Mouse (Mus musculus): ENCODE measurements at regions not wholly inside any gene's neighbourhood (a gene's known extent, or its start where the extent isn't known, plus 50 kb on each side); places are given as distances from the start of the nearest gene placed in this dataset.

DNA sequence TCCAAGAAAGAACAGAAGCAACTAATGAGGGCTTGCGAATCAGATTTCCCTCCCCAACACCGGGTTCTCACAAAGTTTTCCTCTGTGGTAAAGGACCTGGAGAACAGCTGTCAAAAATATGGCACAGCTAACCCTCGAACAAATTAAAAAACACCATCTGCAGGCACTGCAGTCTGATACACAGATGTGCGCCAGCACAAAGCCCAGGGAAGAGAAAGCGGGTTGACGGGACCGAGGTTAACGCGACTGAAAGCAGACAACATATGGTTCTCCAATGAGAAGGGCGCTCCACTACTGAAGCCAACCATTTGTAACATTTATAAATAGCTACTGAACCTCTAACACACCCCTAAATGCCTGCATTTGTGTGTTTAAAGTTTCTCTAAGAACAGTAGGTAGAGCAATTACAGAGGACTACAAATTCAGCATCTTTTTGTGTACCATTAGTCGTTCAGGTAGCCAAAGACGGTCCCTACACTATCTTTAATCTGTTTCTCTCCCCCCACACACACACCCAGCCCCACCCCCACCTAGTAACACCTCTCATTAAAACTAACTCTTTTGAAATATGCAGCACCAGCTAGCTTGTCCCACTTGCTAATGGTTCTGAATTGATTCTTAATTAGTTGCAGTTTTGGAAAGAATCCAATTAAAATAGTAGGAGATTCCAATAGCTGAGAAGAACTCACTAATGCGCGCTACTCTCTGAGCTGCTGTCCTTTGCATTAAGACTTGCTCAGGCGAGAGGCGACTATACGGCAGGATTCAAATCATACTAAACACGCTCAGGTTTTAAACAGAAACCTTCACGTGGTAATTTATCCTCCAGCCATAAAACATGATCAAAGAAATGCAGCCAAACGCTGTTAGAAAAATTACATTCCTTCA lies 236.0 kb upstream of the Hnrnpa3 start:
- DNase-seq: no peak

DNA sequence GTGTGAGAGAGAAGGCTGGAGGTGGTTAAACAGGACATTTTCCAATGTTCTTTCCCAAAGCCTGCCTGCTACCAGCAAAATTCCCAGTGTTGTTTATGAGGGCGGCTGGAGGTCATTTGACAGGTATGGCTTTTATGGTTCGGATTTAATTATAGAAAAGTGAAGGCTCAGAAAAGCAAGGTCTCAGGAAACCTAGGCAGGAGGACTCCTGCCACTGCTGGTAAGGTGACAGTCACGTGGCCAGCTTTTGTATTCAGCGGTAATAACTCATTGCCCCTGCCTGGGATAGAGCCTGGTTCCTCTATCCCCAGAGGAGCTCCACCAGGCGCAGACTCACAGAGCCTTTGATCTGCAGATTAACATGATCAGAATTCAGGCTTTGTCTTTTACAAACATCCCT lies 235.2 kb upstream of the Hnrnpa3 start:
- no peak for DNase-seq

DNA sequence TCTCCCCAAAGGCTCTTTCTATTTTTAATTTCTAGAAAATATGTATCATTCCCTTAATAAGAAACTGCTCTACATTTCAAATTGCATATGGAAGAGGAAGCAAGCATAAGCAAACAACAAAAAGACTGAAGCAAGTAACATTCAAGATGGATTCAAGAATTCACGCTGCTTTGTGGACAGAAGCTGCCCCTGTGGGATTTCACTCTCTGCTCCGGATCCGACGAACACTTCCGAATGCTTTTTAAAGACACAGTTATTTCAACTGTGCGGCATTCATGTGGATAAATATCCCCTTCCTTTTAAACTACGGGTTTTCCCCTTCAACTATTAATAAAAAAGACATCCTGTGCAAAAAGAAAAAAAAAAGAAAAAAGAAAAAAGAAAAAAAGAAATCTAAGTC lies 234.7 kb upstream of the Hnrnpa3 start:
- DNase-seq: no peak

DNA sequence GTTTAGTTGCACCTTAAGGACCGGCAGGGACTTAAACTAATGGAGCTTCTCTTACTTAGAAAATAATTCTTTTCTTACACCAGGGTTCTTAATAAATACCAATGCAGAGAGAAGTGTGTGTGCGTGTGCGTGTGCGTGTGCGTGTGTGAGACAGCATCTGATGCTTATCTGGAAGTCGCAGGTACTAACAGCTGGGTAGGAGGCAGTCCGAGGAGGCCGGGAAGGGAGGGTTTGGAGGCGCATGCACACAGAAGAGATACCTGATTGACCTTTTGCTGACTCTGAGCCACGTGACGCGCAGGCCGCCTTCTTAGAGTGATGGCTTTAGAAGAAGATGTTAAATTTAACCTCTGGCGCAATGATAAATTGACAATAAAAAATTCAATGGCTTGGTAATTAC lies 234.2 kb upstream of the Hnrnpa3 start:
- no peak for DNase-seq

DNA sequence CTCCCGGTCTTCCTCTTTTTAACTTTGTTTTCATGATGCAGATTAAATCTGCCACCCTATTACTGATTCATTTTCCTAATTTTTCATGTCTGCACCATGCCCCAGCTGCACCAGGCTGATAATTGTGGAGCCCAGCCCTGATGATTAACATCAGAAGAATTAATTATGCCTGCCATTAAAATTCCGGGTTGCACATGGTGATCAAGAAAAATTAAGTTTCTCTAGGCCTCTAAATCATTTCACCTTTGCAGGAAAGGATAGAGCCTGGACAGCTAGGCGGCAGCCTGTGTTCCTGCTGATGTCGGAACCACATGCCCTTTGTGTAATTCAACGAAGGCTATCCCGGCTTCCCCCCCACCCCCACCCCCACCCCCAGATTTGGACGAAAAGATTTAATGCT lies 233.7 kb upstream of the Hnrnpa3 start:
- DNase-seq: no peak

DNA sequence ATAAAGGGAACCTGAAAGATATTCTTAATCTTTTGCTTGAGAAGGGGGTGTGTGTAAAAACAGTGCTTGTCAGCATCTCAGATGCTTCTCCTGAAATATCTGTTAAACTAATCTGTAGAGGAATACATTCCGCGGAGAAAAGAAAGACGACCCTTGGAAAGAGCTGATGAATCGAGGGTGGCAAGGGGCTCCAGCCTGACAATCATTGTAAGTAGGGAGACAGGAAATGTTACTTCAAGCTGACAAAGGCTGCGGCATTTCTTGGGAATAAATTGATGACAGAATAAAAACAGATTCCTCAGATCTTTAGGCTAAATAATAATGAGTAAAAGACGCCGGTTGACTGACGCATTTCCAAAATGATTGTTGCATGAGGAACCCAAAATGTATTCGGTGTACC lies 233.3 kb upstream of the Hnrnpa3 start:
- no peak for DNase-seq

DNA sequence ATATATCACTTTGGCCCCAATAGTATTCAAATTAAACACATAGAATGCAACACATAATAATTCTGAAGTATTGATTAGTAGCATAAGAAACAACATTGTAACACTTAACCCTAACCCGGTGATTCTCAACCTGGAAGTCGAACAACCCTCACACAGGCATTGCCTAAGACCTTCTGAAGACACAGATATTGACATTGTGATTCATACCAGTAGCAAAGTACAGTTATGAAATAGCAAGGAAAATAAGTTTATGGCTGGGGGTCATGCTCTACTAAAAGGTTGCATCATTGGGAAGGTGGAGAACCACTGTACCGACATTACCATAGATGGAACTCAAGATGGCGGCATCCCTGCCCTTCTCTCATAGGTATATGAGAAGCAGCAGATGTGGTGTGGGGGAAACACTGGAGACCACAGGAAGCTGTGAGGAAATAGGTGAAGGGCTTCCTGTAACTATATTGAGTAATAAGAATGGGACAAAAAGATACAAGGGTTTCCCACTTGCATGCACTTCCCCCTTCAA lies 231.1 kb upstream of the Hnrnpa3 start:
- no peak for DNase-seq

DNA sequence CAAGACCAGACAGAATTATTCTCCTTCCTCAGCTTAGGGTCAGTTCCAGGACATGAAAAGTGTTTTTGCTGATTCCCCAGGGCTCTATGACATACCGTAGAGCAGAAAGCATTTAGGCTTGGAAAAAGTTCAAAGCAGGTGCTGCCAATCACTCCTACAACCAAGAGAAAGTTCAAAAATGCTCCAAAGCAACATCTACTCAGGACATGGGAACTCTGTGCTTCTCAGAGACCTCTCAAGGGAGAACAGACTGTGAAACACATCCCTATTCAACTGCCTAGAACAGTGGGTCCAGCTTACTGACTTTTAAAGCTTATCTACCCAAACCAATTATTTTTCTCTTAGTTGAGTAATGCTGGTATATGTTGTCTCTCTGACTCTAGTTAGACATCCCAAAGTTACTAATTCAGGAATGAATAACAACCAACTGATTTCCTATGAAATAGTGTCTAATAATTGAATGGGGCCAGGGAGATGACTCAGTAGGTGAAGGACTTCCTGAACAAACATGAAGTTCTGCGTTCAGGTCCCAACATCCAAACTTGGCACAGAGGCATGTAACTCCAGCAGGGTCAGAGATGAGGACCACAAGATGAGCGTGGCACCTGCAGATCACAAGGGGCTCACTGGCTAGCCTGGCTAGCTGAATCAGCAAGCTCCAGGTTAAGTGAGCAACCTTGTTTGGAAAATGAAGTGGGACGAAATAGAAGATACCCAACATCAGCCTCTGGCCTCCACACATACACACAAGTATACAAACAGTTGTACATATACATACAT lies 228.7 kb upstream of the Hnrnpa3 start:
- no peak for DNase-seq

DNA sequence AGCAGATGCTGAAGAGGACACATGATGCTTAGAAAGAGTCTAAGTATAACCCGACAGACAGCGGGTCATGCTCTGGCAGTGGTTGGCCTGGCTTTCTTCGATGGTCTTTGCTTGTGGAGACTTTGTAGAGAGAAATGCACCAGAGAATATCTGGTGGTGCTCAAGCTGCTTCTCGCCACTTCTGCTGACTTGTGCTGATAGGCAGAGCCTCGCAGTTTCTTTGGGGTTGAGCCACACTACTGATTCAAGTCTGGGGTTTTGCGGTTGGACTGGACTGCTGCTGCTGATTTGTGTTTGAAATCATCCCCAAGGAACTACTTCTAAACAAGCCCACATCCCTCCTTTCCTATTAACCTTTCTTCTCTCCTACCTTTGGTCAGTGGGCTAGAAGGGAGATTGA lies 227.1 kb upstream of the Hnrnpa3 start:
- no peak for DNase-seq

DNA sequence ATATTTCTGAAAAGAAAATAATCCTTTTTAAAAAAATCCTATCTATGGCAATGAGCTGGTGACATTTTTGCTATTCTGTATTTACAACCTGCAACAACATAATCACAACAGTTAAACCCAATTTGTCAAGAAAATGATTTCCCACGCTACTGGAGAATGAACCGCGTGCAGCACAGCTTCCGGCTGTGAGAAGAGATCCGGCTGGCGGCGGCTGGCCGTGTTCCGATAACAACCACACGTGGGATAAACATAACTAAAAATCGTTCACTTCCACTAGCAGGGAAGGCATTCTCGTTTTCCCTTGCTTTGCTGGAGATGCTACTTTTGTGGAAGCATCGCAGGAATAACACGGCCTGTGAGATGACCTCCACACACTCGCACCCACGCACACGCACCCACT lies 224.5 kb upstream of the Hnrnpa3 start:
- DNase-seq: no peak

DNA sequence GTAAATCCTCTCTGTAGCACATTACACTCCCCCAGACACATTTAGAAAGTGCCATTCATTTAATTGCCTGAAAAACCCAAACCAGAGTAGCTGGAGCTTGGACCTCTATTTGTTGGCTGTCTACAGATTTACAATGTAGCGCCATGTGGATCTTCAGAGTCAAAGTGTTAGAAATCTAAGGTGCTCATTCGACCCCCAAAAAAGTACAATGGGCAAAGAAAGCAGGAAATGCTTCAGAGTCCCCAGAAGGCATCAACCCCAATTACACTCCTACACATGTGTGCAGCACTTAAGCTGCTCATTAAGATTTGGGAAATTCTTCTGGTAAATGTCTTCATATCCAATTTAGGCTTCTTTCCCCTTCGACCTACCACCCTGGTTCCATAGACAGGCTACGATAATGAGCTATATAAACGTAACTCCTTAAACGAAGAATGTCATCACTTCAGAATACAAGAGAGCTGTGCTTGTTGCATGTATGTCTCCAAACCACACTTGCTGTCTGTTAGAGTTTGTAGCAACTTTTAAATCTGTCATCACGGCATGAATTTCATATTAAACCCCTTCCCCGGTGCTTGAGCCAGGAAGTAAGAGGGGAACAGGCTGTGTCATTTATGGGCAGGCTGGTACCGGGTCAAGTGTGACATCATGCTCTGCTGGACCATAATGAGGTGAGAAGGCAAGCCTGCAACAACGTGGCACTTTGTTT lies 219.4 kb upstream of the Hnrnpa3 start:
- no peak for DNase-seq

DNA sequence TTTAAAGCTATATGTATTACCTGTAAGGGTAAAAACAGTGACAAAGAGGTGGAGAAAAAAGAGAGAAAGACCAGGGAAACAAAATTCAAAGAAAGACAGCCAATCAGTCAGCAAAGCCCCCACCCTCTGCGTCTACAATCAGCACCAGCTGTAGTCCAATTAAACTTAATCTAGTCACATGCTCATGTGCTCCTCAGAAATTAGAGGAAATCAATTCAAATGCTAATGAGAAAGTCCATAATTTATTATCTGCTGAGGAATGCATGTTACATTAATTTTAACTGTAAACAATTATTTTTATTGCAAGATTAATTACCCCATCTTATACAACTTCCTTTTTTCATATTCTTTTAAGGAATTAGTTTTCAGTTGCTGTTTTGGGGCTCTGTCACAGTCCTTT lies 216.4 kb upstream of the Hnrnpa3 start:
- no peak for DNase-seq

DNA sequence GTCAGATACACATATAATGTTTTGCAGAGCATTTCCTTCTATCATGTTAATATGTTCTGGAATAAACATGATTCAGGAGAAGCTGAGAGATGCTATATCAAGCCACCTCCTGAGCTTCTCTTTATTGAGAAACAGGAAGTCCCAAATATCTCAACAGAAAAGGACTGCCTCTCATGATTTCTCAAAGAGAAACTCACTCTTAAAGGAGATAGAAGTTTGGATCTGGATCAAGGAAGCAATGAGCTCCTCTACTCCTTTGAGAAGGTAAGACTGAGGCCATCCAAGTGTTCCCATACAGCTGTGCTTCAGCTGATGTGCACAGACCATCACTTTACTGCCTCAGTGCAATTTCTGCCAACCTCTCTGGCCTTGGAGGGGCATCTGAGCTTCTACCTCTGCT lies 213.9 kb upstream of the Hnrnpa3 start:
- DNase-seq: no peak

DNA sequence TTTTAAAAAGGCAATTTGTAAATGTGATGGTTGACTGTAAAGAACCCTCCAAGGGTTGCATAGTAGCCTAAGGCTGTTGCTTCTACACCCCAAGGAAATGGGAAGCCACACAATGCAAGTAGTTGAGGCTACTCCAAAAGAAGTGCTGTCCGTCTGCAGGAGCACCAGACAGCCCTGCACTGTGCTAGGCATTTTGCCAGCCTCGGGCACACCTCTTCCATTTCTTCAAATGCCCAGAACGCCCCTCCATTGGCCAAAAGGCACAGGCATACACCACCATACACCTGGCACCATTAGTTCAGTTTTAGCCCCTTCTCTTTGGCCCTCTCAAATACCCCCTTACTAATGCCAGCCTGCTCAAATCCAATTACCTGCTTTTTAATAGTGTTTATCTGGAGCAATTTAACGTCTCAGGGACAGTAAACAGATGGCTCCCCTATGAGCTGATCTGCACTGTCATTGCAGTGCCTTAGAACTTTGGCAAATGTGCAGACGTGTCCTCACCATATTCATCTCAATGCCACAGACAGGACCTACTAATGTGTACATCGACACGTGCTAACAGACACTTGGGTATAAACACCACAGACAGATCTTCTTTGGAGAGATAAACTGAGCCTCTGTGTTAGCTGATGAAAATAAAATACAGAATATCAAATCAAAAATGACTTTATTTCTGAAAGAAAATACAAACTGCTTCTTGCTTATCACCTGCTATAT lies 211.9 kb upstream of the Hnrnpa3 start:
- no peak for DNase-seq

DNA sequence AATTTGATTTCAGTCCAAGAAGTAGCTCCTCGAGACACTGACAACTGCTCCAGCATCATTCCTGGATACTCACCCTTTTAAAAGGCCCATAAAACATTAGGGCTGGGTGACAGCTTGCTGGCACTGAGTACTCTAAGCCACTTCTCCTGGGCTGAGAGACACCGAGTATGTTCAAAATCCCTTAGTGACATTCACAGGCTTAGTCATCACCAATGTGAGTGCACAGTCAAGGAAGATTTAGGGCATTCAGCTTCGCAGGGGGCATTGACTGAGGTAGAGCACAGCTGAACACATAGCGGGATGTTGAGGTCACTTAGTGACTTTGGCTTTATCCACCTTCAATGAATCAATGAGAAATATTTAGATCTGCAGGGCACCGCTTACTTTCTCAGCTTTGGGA lies 210.8 kb upstream of the Hnrnpa3 start:
- DNase-seq: no peak

DNA sequence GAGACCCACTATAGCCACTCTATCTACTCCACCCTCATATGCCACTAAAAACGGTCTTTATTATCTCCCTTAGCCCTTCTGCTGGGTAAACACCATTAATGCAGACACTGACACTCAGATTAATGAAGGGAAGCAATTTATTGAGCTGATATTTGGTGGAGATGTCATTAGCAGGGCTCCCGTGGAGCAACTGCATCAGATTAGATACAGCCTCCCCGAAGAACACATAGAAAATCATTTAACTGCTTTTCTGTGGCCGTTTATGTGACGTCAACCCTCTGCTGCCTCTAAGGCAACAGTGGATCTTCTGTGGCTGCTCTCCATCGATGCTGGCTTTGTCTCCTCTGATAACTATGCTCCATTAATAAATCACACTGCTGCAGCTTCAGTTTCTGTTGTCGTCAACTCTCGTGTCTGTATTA lies 207.2 kb upstream of the Hnrnpa3 start:
- no peak for DNase-seq

DNA sequence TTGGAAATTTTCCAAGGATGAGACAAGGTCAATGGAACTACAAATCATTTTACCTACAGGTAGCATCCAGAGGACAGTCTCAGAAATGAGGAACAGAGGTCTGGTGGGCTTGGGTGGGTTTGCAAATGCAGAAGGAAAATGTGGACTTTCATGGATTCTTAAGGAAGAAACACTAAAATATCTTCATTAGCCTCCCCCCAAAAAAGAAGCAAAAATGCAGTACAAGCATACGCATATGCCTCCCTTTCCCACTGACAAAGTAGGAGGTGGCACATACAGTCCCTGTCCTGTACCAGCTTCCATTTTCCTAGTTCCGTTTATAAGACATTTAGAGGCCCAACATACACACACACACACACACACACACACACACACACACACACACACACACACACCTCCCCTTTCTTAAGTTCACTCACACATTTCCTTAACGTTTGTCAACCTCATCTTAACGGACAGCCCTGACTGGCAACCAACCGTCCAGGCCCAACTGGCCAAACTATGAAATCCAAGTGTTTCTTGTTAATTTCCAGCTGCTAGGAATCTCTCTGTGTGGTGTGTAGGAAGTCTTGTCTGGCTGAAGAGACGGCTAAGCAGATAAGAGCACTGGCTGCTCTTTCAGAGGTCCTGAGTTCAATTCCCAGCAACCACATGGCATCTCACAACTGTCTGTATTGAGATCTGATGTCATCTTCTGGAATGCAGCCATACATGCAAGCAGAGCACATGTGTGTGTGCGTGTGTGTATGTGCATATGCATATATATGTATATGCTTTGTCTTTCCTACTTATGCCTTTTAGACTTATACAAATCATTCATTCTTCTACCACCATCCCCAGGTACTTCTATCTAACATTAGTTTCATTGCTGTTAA lies 206.6 kb upstream of the Hnrnpa3 start:
- no peak for DNase-seq

DNA sequence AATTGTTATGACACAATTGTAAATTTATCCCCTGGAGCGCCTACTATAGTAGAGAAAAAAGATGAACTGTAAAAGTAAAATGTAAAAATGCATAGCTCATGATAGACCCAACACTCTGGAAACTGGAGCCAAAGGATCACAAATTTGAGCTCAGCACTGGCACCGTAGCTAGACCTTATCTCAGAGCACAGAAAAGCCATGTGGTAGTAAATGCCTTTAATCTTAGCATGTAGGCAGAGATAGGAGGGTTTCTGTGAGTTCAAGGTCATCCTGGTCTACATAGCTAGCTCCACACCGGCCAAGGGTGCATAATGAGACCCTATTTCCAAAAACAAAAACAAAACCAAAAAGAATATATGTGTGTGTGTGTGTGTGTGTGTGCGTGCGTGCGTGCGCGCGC lies 203.6 kb upstream of the Hnrnpa3 start:
- DNase-seq: no peak

DNA sequence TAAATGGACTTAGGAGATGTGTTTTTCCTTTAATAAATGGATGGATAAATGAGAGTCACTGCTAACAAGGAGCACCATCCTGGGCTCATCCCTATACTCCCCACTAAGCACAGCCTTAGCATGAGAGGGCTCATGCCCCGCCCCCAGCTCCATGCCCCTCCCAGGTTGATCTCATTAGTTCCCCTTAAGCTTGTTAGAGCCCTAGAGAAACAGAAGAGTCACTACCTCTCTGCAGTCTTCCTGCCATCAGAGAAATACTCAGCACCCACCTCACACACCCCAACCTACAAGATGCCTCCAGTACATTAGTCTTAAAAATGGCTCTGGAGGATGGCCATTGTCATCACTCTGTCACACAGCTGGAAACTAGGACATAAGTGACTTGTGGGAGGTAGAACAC lies 202.8 kb upstream of the Hnrnpa3 start:
- DNase-seq: no peak

DNA sequence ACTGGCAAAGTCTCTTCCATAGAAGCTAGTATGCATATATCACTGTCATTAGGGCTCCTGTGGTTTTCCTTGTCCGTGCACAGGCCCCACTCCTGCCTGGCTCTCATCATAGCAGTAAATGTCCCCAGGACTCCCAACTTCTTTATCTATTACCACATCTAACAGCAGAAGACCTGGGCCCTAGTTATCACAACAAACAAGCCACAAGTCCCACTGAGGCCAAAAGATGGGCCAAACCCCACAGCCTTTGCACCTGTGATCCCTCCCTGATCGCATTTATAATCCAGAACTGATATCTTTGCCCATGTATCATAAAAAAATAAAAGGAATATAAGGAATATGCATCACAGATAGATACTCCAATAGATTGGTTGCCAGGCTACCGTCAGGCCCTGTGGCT lies 201.6 kb upstream of the Hnrnpa3 start:
- no peak for DNase-seq

DNA sequence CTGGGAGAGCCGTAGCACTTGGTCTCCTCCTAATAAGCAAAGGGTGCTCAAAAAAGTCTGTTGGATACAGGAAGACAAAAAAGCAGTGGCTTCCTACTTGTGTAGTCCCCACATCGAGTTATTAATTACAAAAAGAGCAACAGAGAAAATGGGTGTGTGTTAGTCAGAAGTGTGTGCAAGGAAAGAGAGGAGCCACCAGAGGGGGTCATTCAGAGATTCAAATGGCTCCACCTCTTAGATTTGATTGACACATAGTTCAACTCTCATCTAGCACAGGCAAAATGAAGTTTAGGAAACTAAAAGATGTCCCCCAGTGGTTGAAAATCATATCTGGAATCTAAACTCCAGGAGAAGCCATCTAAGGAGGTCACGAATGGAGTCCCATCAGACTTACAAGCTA lies 200.2 kb upstream of the Hnrnpa3 start:
- no peak for DNase-seq

DNA sequence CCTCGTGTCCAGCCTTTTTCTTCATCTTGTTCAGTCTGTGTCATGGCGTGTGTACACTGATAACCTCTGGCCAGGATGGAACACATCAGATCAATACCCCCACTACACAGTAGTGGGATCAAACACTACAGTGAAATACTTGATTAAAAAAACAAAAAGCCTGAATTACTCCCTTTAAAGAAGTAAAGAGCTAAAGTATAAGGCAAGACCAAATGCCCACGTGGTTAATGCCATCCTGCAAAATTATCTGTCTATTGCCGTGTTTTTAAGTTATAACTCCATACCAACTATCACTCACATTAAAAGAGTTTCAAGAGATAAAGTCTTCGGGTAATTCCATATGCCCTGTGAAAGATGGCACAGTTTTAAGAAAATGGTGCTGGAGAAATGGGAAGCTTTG lies 198.6 kb upstream of the Hnrnpa3 start:
- no peak for DNase-seq

All from thymus, adult 18-20 months (tissue).